Mouse (Mus musculus) thymus, postnatal 25 days (tissue): ENCODE measurements around the gene Cdk14.
A peak's percentile ranks its signal among the peaks of the same experiment; 100 is the strongest.

Experiments
- DNase-seq: peaks from one replicate; pipeline ENCODE4 v3.0.0; 2022

The Cdk14 gene

DNA sequence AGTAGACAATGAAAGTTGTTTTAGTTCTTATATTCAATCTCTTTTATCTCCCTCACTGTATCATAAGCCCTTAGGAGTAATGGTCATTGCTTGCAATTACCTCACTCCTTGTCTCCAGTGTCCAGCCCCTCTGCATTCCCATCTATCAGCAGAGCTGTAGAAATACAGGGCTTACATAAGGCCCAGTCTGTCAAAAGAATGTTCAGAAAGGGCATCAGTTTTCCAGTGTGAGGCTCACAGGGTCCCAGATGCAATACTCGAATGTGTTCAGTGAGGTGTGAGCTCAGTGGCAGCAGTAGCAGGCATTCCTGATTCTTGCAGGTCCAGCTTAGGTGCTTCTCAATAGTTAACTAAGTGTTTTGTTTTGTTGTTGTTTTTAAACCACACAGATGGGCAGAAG, 365.8 kb downstream of the Cdk14 start:
- DNase-seq, result no peak

- no peak for DNase-seq
Observed at GRCm38 (mm10) chr5:5044326-5044725, 375.8 kb downstream of the Cdk14 start.

- DNase-seq, result no peak
Observed at GRCm38 (mm10) chr5:5042735-5043134, 377.4 kb downstream of the Cdk14 start.

- DNase-seq, result no peak
Observed at GRCm38 (mm10) chr5:5041480-5041879, 378.6 kb downstream of the Cdk14 start.

DNA sequence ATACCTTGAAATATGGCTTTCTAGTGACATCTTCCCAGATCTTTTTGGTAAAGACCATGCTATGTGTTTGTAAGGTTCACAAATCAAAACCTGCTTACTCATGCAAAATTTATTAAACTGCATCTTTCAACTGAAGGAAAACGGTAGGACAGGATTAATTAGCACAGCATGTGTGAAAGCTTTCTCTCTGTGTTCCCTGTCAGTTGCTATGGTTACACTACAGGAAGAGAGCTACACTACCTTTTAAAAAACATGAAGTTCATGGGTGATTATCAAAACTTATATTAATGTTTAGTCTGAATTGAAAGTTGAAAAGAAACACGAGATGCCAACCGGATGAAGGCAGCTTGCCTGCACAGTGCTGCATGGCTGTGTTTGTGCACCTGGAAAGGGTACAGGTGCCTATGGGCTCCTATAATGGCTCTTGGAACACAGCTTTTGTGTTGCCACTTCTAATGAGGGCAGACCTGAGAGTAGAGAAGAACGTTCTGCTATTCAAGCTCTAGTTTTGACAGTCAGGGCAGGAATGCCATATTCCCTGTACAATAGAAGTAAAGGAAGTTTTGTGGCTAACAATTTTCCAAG, 380.3 kb downstream of the Cdk14 start:
- DNase-seq, result no peak

DNA sequence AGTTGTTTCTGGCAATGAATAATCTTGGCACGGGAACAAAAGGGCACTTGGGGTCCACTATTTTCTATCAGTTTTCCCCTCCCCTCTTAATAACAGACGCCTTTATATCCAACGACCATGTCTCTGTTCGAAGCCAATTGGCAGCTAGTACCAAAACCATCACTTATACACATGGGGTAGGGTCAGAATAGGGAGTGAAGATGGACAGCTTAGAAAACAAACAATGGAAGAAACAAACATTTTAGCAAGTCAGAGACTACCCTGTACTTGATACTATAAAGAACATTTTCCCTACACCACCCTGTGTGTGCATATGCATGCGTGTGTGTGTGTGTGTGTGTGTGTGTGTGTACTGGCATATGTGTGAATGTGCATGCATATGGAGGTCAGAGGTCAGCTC, 386.7 kb downstream of the Cdk14 start:
- DNase-seq, result no peak

GRCm38 (mm10) chr5:5032847-5033246, 387.3 kb downstream of the Cdk14 start:
- no peak for DNase-seq

DNA sequence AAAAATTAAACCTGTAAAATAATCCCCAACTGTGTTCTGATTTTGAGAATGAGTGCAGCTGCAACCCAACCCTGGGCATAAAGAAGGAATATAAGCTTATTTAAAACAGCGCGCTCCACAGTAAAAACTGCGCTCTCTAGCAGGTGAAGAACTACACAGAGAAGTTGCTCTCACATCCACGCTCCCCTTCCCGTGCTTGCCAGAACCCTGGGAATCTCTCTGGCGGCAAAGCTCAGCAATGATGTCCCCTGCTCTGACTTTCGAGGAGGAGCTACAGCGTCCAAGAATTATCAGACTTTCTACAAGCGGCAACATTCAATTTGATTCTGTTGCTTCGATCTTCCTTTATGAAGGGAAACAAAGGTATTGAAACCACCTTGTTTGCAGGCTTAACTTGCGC, 387.7 kb downstream of the Cdk14 start:
- no peak for DNase-seq

- DNase-seq, result no peak
Observed at GRCm38 (mm10) chr5:5030431-5030830, 389.7 kb downstream of the Cdk14 start.

DNA sequence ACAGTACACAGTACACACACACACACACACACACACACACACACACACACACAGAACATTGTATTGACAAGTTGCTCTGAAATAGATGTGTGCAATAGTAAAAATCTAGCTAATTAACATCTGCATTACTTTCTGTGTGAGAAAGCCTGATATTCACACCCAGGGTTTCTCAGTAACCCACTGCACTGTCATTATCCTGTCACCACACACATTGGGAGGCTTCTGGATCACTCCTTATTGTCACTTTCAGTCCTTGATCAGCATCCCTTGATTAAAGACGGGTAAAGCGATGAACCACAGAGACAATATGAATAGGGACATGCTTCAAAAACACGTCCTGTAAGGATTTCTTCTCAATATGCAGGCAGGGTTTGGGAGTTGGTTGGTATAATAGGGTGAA, 401.2 kb downstream of the Cdk14 start:
- DNase-seq, result no peak

GRCm38 (mm10) chr5:5018242-5018641, 401.9 kb downstream of the Cdk14 start:
- no peak for DNase-seq

DNA sequence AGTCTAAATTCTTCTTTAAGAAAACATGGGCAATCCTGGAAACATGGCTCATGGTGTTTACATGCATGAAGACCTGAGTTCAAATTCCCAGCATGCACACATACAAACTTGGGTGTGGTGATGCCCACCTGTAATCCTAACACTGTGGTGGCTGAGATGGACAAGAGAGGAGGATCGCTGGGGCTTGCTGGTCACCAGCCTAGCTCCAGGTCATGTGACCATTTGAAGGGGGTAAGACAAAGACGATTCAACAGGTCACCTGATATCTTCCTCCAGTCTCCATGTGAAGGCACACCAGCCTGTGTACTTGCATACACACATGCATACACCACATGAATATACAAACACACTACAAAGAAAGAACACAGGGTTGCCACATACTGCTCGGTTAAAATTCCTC, 406.3 kb downstream of the Cdk14 start:
- no peak for DNase-seq

DNA sequence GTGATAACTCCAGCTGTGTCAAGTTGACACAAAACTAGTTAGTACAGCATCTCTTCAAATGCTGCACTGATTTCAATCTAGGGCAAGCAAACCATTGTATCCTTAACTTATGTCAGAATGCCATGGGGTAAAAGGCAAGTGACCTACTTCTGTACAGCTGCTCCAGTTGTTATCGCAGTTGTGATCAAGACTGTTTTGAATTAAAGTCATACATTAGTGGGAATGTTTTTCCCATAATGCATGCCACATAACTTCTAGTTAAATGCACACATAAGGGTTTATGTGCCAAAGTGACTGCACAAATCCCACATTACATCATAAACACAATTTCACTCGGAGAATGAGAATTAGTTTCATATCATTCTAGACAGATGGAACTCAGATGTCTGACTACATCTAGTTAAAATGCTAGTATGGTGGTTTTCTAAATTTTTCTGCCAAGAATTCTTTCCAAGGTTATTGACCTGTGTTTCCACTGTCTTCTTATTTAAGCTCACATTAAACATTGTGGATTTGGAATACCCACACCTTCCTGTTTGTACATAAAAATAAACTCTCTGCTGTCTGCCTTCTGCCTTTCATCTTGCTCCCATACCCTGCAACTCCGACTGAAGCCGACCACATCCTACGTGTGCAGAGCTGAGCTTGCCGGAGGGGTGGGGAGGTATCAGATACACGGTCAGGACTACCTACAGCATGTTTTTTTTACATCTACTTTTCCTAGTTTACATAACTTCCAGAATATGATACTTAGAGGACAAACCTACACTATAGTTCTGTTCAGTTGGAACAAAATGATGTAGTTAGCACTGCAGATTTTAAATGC, 407.4 kb downstream of the Cdk14 start:
- no peak for DNase-seq

- no peak for DNase-seq
Observed at GRCm38 (mm10) chr5:5008153-5008745, 411.9 kb downstream of the Cdk14 start.

DNA sequence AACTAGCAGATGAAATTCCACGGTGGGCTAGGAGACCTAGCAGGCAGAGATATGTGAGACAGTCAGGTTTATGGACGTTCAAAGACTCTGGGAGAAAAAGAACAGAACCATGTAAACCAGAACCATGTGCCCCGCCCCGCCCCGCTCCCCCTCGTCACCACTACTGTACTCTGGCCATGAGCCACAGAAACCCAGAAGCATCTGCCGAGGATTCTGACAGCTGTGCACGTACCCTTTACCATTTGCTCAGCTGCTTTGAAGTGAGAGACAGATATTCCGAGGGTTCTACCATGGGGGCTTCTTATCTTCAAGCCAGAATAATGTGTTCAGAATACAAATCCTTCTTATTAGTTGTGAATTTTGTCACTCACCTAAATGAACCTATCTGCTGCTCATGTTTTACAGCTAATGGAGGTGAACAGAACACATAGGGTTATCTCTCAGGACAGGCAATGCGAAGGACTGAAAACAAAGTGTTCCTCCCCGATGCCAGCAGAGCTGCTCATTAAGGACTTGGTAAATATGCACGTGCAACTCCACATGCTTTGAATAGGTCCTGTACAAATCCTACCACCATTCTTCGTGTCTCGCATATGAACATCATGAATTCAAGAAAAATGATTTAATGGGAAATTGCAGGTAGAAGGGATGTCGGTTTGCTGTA, 412.5 kb downstream of the Cdk14 start:
- DNase-seq, result no peak

GRCm38 (mm10) chr5:5005633-5006032, 414.5 kb downstream of the Cdk14 start:
- no peak for DNase-seq

GRCm38 (mm10) chr5:5004740-5005139, 415.4 kb downstream of the Cdk14 start:
- no peak for DNase-seq

DNA sequence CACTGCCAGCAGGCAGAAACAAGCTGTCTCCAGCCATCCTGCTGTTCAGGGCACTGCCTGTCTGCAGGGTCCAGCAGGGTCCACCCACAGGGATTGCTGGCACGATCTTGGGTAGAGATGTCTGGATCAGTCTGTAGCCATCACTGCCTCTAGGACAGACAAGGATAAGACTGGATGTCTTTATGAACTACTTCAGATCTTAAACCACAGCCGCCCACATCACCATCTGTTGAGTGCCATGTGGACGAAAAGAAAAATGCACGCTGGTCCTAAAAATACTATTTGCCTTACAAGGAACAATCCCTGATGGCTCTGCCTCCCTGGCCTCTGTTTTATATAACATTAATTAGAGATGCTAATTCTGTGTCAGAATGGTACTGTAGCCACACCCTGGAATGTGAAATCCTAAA, 426.9 kb downstream of the Cdk14 start:
- no peak for DNase-seq

DNA sequence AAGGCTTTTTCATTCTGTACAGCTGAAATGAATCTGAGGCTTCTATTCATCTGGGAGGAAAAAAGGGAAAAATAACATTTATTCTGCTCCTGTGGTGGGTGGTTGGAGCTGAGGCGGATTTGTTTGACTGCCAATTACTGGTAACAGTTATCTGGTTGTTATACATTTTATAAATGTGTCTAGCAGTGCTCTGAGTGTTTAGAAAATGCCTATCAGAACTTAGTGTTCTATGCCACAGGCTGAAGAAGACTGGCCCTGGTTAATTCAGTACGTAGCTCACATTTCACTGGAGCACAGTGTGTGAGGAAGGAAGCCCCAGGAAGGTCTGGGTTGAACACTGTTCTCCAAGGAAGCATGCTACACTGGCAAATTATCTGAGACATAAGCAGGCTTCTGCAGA, 429.1 kb downstream of the Cdk14 start:
- no peak for DNase-seq

DNA sequence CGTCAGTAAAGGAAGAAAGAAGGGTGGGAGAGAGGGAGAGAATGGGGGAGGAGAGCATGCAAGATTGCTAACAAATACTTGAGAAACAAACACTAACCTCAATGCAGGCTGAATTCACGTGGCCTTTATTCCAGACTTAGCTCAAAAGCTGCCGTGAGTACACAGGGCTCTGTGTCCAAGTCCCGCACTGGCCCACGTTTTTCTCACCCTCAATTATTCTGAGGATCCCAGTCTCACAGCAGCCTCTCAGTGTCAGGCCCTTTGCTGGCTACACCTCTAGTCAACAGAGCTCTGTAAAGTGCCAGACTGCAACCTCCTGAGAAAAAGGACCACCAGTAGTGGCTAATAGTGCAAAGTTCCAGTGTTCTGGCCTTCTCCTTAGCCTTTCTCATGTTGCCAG, 429.9 kb downstream of the Cdk14 start:
- no peak for DNase-seq

DNA sequence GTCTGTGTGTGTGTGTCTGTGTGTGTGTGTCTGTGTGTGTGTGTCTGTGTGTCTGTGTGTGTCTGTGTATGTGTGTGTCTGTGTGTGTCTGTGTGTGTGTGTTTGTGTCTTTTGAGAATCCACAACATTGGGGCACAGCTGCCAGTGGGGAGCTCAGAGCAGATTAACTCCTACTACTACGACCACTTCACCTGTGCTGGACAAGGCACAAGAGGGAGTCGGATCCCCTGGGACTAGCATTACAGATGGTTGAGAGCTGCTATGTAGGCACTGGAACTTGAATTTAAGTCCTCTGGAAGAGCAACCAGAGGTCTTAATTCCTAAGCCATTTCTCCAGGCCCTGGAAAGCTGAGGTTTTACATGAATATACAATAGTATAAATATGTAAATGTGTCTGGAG, 433.9 kb downstream of the Cdk14 start:
- no peak for DNase-seq

DNA sequence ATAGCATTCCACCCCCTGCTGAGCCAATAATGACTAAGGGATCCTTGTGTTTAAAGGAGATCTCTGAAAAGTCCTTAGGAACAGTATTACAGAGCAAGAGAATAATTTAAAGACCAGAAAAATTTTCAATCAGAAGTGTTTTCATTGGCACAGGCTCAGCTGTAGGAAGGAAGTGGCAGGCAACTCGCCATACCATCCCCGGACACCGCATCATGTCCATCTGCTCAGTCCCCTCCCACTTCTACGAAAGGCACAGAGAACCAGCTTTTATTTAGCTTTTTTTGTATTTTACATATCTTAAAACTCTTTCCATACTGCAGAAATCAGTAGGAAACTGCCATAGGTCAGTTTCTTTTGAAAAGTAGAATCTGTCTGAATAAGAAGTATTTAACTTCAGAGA, 440.6 kb downstream of the Cdk14 start:
- DNase-seq, result no peak

- no peak for DNase-seq
Observed at GRCm38 (mm10) chr5:4973408-4973807, 446.7 kb downstream of the Cdk14 start.

- peak; percentile 13 for DNase-seq
Observed at GRCm38 (mm10) chr5:4962063-4962610, 458.0 kb downstream of the Cdk14 start.
